ENCODE assay signal across 9 mouse cellular contexts in genomic region chr5:120674229-120675145, GRCm38 (mm10). TPM values are rescaled to one million over a fixed set of nuclear protein-coding genes. Genes with fewer than 3 reads are reported as not detected.
DNase-seq lines count a peak whose midpoint lies in the region; ATAC-seq and TF ChIP-seq lines count a peak whose summit lies in the region.
"Had no signal": no experiment of that assay in that cellular context is flagged by ENCODE, and none has a peak within 500 bp of the region (broad histone marks: within the 10 kb centered on the region; RNA-seq: fewer than 3 reads in every experiment).

No protein-coding gene starts in this region.

- no peak overlapping the region for H3K27ac ChIP-seq in lung, postnatal 0 days (ENCODE audit: low read length)
- H3K27ac ChIP-seq in embryonic facial prominence, embryonic 11.5 days (replicated peaks; ENCODE audit: low read depth, low read length): no peak overlapping the region
- H3K27ac ChIP-seq in limb, embryonic 12.5 days: no peak overlapping the region
- no peak overlapping the region; the same call in 1 of the 2 replicates for H3K27ac ChIP-seq in thymus, adult 2 months (ENCODE audit: control insufficient read depth, insufficient read depth, low read length)

- H3K4me1 ChIP-seq in lung, postnatal 0 days (ENCODE audit: insufficient read depth, low read depth, low read length): no peaks in the 10 kb centered on the region
- H3K4me1 ChIP-seq in embryonic facial prominence, embryonic 11.5 days (ENCODE audit: control insufficient read depth, insufficient read depth, low read length): peaks cover under 1% of the 10 kb centered on the region
- H3K4me1 ChIP-seq in limb, embryonic 12.5 days (replicated peaks): 0 out of 2 replicates have a peak, but pooled peaks cover 6% of the 10 kb centered on the region
- H3K4me1 ChIP-seq in thymus, adult 2 months (replicated peaks; ENCODE audit: control insufficient read depth, insufficient read depth, low read length): peaks cover 13% of the 10 kb centered on the region

- peak; percentile 19; the same call in 1 of the 2 replicates for ATAC-seq in lung, postnatal 0 days
- ATAC-seq in embryonic facial prominence, embryonic 11.5 days (replicated peaks; ENCODE audit: insufficient number of reproducible peaks, low FRiP score, low TSS enrichment, low read depth): no peak
- ATAC-seq in limb, embryonic 12.5 days (ENCODE audit: insufficient number of reproducible peaks, insufficient read depth, low FRiP score, low TSS enrichment, low read depth): peak; percentile 35; the same call in 1 of the 2 replicates
- no peak for ATAC-seq in megakaryocyte, adult 5-6 weeks (ENCODE audit: poor library complexity, severe bottlenecking)

- no peak for TF ChIP-seq POLR2A in thymus, adult 2 months (IDR thresholded peaks at IDR 0.05; ENCODE audit: control insufficient read depth, extremely low read depth, insufficient read depth, low read length, poor library complexity)

- TF ChIP-seq EP300 in lung, postnatal 0 days (IDR thresholded peaks at IDR 0.05): no peak

- peak; percentile 37 for DNase-seq in lung, postnatal 0 days (ENCODE audit: low spot score)
- DNase-seq in lung, postnatal 25 days (ENCODE audit: low spot score): no peak
- peak; percentile 54 for DNase-seq in embryonic facial prominence, embryonic 11.5 days (ENCODE audit: low spot score)
- DNase-seq in thymus, adult 2 months: peak; percentile 51
- no peak for DNase-seq in heart, adult 11 months
- DNase-seq in adrenal gland, postnatal 10 days: no peak

- no peaks in the 10 kb centered on the region for H3K36me3 ChIP-seq in lung, postnatal 0 days (ENCODE audit: insufficient read depth, low read length)
- H3K36me3 ChIP-seq in embryonic facial prominence, embryonic 11.5 days (replicated peaks; ENCODE audit: control insufficient read depth, insufficient read depth, low read depth, low read length): no peaks in the 10 kb centered on the region
- H3K36me3 ChIP-seq in limb, embryonic 12.5 days: no peaks in the 10 kb centered on the region
- no peaks in the 10 kb centered on the region for H3K36me3 ChIP-seq in thymus, adult 2 months (ENCODE audit: control insufficient read depth, insufficient read depth, low read length)

- WGBS in lung, postnatal 0 days: 20% methylated on average over 21 of the region's 21 CpGs
- 37% methylated on average over 21 of the region's 21 CpGs for WGBS in embryonic facial prominence, embryonic 11.5 days
- WGBS in limb, embryonic 12.5 days: 33% methylated on average over 21 of the region's 21 CpGs
- 48% methylated on average over 21 of the region's 21 CpGs for WGBS in thymus, adult 2 months

- no peak overlapping the region for H3K4me2 ChIP-seq in lung, postnatal 0 days (replicated peaks; ENCODE audit: low read depth, low read length)
- no peak overlapping the region for H3K4me2 ChIP-seq in embryonic facial prominence, embryonic 11.5 days (ENCODE audit: low read depth, low read length)
- no peak overlapping the region for H3K4me2 ChIP-seq in limb, embryonic 12.5 days

- no peak overlapping the region for H3K4me3 ChIP-seq in lung, postnatal 0 days (ENCODE audit: low read depth, low read length)
- no peak overlapping the region for H3K4me3 ChIP-seq in embryonic facial prominence, embryonic 11.5 days (ENCODE audit: low read depth, low read length)
- no peak overlapping the region for H3K4me3 ChIP-seq in limb, embryonic 12.5 days (replicated peaks)
- no peak overlapping the region for H3K4me3 ChIP-seq in thymus, adult 2 months (ENCODE audit: control insufficient read depth, insufficient read depth, low read length)

- no peak for TF ChIP-seq CTCF in lung, postnatal 0 days (IDR thresholded peaks at IDR 0.05)
- no peak for TF ChIP-seq CTCF in thymus, adult 2 months (IDR thresholded peaks at IDR 0.05; ENCODE audit: borderline replicate concordance, control insufficient read depth, extremely low read depth, insufficient read depth, low read length, poor library complexity)

- no peaks in the 10 kb centered on the region for H3K27me3 ChIP-seq in lung, postnatal 0 days (replicated peaks; ENCODE audit: insufficient read depth, low read length)
- H3K27me3 ChIP-seq in embryonic facial prominence, embryonic 11.5 days (ENCODE audit: control insufficient read depth, insufficient read depth, low read length): no peaks in the 10 kb centered on the region
- H3K27me3 ChIP-seq in limb, embryonic 12.5 days: peaks cover 19% of the 10 kb centered on the region; the same call in 1 of the 2 replicates
- H3K27me3 ChIP-seq in thymus, adult 2 months (ENCODE audit: control insufficient read depth, insufficient read depth, low read length): no peaks in the 10 kb centered on the region

- no peak overlapping the region for H3K9ac ChIP-seq in lung, postnatal 0 days (replicated peaks; ENCODE audit: low read depth)
- no peak overlapping the region; the same call in 1 of the 2 replicates for H3K9ac ChIP-seq in embryonic facial prominence, embryonic 11.5 days (replicated peaks; ENCODE audit: low read length)
- H3K9ac ChIP-seq in limb, embryonic 12.5 days (replicated peaks): no peak overlapping the region

- H3K9me3 ChIP-seq in lung, postnatal 0 days (ENCODE audit: low read length): no peaks in the 10 kb centered on the region
- H3K9me3 ChIP-seq in embryonic facial prominence, embryonic 11.5 days (replicated peaks; ENCODE audit: control insufficient read depth, low read length): no peaks in the 10 kb centered on the region
- no peaks in the 10 kb centered on the region for H3K9me3 ChIP-seq in limb, embryonic 12.5 days

RNA-seq across cellular contexts. Expression of gene Rasal1, which starts 25.9 kb away (rescaled TPM):
- polyA plus RNA-seq in lung, postnatal 0 days (2015; fragmentation: Nextera tagmentation; extraction: Ambion mirVana): not detected in 2 replicates
- 0.34 TPM in 1 of 2 replicates, not detected in the other for polyA plus RNA-seq in embryonic facial prominence, embryonic 11.5 days (2014; fragmentation: Nextera tagmentation; extraction: Ambion mirVana)
- polyA plus RNA-seq in limb, embryonic 12.5 days (2016; fragmentation: Nextera tagmentation; extraction: Ambion mirVana): 0.24 and 0.86 TPM in 2 replicates
- 27.7 and 28.0 TPM in 2 replicates for polyA plus RNA-seq in thymus, adult 2 months (2012; rRNA removed)
- total RNA-seq in megakaryocyte, adult 5-6 weeks (2015): 0.05 TPM in 1 of 2 replicates, not detected in the other
- total RNA-seq in megakaryocyte, adult 5-6 weeks (2017): not detected in 2 replicates
- 1 to 10 TPM; 6.9 to 8.9 TPM for total RNA-seq in adrenal gland, postnatal 10 days (2021)
- polyA plus RNA-seq: heart, embryonic 14.5 days had no signal

RNA-seq across cellular contexts. Expression of gene Dtx1, which starts 37.2 kb away (rescaled TPM):
- 0.48 and 0.70 TPM in 2 replicates for polyA plus RNA-seq in lung, postnatal 0 days (2015; fragmentation: Nextera tagmentation; extraction: Ambion mirVana)
- polyA plus RNA-seq in embryonic facial prominence, embryonic 11.5 days (2014; fragmentation: Nextera tagmentation; extraction: Ambion mirVana): 3.3 TPM in 2 replicates
- polyA plus RNA-seq in limb, embryonic 12.5 days (2016; fragmentation: Nextera tagmentation; extraction: Ambion mirVana): 6.8 and 7.5 TPM in 2 replicates
- polyA plus RNA-seq in thymus, adult 2 months (2012; rRNA removed): 60.6 and 66.6 TPM in 2 replicates
- total RNA-seq in megakaryocyte, adult 5-6 weeks (2015): 0.30 and 0.40 TPM in 2 replicates
- total RNA-seq in megakaryocyte, adult 5-6 weeks (2017): not detected in 2 replicates
- 1 to 10 TPM; 7.4 to 9.2 TPM for total RNA-seq in adrenal gland, postnatal 10 days (2021)

RNA-seq across cellular contexts. Expression of gene Cfap73, which starts 40.5 kb away (rescaled TPM):
- 1.3 and 2.0 TPM in 2 replicates for polyA plus RNA-seq in lung, postnatal 0 days (2015; fragmentation: Nextera tagmentation; extraction: Ambion mirVana)
- polyA plus RNA-seq in embryonic facial prominence, embryonic 11.5 days (2014; fragmentation: Nextera tagmentation; extraction: Ambion mirVana): not detected in 2 replicates
- not detected in 2 replicates for polyA plus RNA-seq in limb, embryonic 12.5 days (2016; fragmentation: Nextera tagmentation; extraction: Ambion mirVana)
- 0.15 and 0.33 TPM in 2 replicates for polyA plus RNA-seq in thymus, adult 2 months (2012; rRNA removed)
- total RNA-seq in megakaryocyte, adult 5-6 weeks (2015): not detected in 2 replicates
- total RNA-seq in megakaryocyte, adult 5-6 weeks (2017): not detected in 2 replicates
- total RNA-seq in adrenal gland, postnatal 10 days (2021): under 1 TPM in 1 of 2 experiments, not detected in 1; 0.42 TPM
- polyA plus RNA-seq: heart, embryonic 14.5 days had no signal

Comparison
In these comparisons a context has a peak if more than half of its experiments do, and no peak if none do; other contexts are left out.
1. DNase-seq: peak in lung, postnatal 0 days (single experiment), embryonic facial prominence, embryonic 11.5 days (single experiment) and thymus, adult 2 months (single experiment); none in lung, postnatal 25 days (single experiment), heart, adult 11 months (single experiment) and adrenal gland, postnatal 10 days (single experiment).
2. ATAC-seq: peak in lung, postnatal 0 days (single experiment) and limb, embryonic 12.5 days (single experiment); none in embryonic facial prominence, embryonic 11.5 days (single experiment) and megakaryocyte, adult 5-6 weeks (single experiment).
3. RNA of gene Rasal1, which starts 25.9 kb away (polyA plus RNA-seq): 27.7 to 28.0 TPM in thymus, adult 2 months; 0.34 TPM in embryonic facial prominence, embryonic 11.5 days, 0.24 to 0.86 TPM in limb, embryonic 12.5 days and not detected in lung, postnatal 0 days; every median in the first group is over 10 times any median in the second.